ENCODE assay signal across 9 mouse cellular contexts in the genomic region with DNA sequence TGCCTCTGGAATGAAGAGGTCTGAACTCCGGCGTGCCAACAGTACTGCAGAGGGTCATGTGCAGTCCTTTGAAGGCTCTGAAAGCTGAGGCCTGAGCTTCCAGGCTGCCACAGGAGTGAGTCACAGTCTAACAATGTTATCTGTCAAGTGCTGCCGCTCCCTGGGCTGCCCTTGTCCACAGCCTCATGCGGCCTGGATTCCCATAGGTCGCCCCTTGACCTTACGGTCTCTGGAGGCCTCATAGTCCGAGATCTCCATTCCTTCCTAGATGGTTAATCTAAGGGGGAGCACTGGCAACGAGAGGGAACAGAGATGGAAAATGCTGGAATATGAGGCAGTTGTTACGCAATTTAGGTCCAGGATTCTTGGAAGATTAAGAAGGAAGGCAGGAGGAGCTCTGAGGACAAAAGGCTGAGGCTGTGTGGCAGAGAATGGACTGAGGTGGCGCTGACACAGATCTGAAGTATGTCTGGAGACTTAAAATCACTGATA. TPM values are rescaled to one million over a fixed set of nuclear protein-coding genes. Genes with fewer than 3 reads are reported as not detected.
A peak's percentile ranks its signal among the peaks of the same experiment; 100 is the strongest.
DNase-seq lines count a peak whose midpoint lies in the region; ATAC-seq and TF ChIP-seq lines count a peak whose summit lies in the region.
"Had no signal": no experiment of that assay in that cellular context is flagged by ENCODE, and none has a peak within 500 bp of the region (broad histone marks: within the 10 kb centered on the region; RNA-seq: fewer than 3 reads in every experiment).

No protein-coding gene starts in this region.

- H3K27ac ChIP-seq in testis, adult 2 months (ENCODE audit: control insufficient read depth, insufficient read depth, low read depth, low read length), result peak overlapping the region; percentile 21; the same call in 1 of the 2 replicates
- H3K27ac ChIP-seq in heart, adult 2 months, result peak overlapping the region; percentile 41
- no peak overlapping the region for H3K27ac ChIP-seq in left cerebral cortex, adult 2 months

- TF ChIP-seq CTCF in testis, adult 2 months (IDR thresholded peaks at IDR 0.05; ENCODE audit: control insufficient read depth, insufficient read depth, insufficient replicate concordance, low read depth, low read length), result no peak
- TF ChIP-seq CTCF in heart, adult 2 months (IDR thresholded peaks at IDR 0.05), result peak; percentile 34
- TF ChIP-seq CTCF in lung, adult 2 months (IDR thresholded peaks at IDR 0.05; ENCODE audit: insufficient read depth, low read length), result no peak
- no peak for TF ChIP-seq CTCF in left cerebral cortex, adult 2 months (IDR thresholded peaks at IDR 0.05)

- DNase-seq in testis, postnatal 14 days (ENCODE audit: low spot score), result no peak
- peak; percentile 58 to 66 for DNase-seq in heart, adult 2 months
- DNase-seq in lung, adult 2 months, result peak; percentile 74
- DNase-seq in cerebellum, postnatal 36 days, result no peak
- DNase-seq in frontal cortex, adult 2 months (ENCODE audit: extremely low spot score in 1 of 2, low spot score in 1 of 2), result no peak
- DNase-seq in left cerebral cortex, adult 2 months (ENCODE audit: extremely low spot score in 1 of 2, low spot score in 2 of 2), result no peak
- DNase-seq: liver, postnatal 0 days had no signal

- intact Hi-C loops in heart, adult 2 months (cut with DNase I), result no loop called here
- intact Hi-C loops in left cerebral cortex, adult 2 months (cut with DNase I), result no loop called here

- H3K36me3 ChIP-seq in testis, adult 2 months (ENCODE audit: control insufficient read depth, insufficient read depth, low read length), result no peaks in the 10 kb centered on the region
- H3K36me3 ChIP-seq in heart, adult 2 months (ENCODE audit: control insufficient read depth, insufficient read depth, low read length), result no peaks in the 10 kb centered on the region

- no peak overlapping the region for H3K9ac ChIP-seq in heart, adult 2 months (ENCODE audit: low read depth, low read length)
- H3K9ac ChIP-seq: liver, postnatal 0 days had no signal

- ATAC-seq in activated CD4-positive, CD25-positive, alpha-beta regulatory T cell, adult 4 months, result no peak
- ATAC-seq: liver, postnatal 0 days had no signal

- TF ChIP-seq EP300 in heart, adult 2 months (IDR thresholded peaks at IDR 0.05; ENCODE audit: insufficient read depth, low read depth, low read length), result 0 out of 2 replicates have a peak, but pooled peaks have one; percentile 22

- TF ChIP-seq POLR2A in testis, adult 2 months (IDR thresholded peaks at IDR 0.05; ENCODE audit: control insufficient read depth, low read depth, low read length), result no peak
- no peak for TF ChIP-seq POLR2A in heart, adult 2 months (IDR thresholded peaks at IDR 0.05; ENCODE audit: insufficient read depth, low read depth, low read length)
- TF ChIP-seq POLR2A in lung, adult 2 months (IDR thresholded peaks at IDR 0.05; ENCODE audit: borderline replicate concordance, extremely low read depth, low read depth, low read length), result no peak

- H3K4me3 ChIP-seq in testis, adult 2 months (ENCODE audit: control insufficient read depth, low read depth, low read length), result no peak overlapping the region
- H3K4me3 ChIP-seq in heart, adult 2 months, result no peak overlapping the region
- no peak overlapping the region for H3K4me3 ChIP-seq in lung, adult 2 months (replicated peaks; ENCODE audit: extremely low read depth, low read depth, low read length)
- no peak overlapping the region for H3K4me3 ChIP-seq in left cerebral cortex, adult 2 months

- no peaks in the 10 kb centered on the region; the same call in 1 of the 2 replicates for H3K4me1 ChIP-seq in testis, adult 2 months (ENCODE audit: control insufficient read depth, insufficient read depth, low read length)
- H3K4me1 ChIP-seq in heart, adult 2 months (ENCODE audit: control insufficient read depth, insufficient read depth, low read length), result peaks cover 2% of the 10 kb centered on the region
- H3K4me1 ChIP-seq in lung, adult 2 months (ENCODE audit: control insufficient read depth, insufficient read depth, low read length), result no peaks in the 10 kb centered on the region

- no peaks in the 10 kb centered on the region for H3K79me2 ChIP-seq in heart, adult 2 months (replicated peaks; ENCODE audit: control insufficient read depth, insufficient read depth, low read length)

- no peaks in the 10 kb centered on the region for H3K27me3 ChIP-seq in testis, adult 2 months (ENCODE audit: control insufficient read depth, insufficient read depth, low read length)
- H3K27me3 ChIP-seq in heart, adult 2 months (ENCODE audit: control insufficient read depth, insufficient read depth, low read length), result no peaks in the 10 kb centered on the region

- WGBS in heart, adult 2 months, result 30% methylated on average over 10 of the region's 10 CpGs
- WGBS in lung, adult 2 months, result 39% methylated on average over 10 of the region's 10 CpGs

RNA-seq across cellular contexts. Expression of gene Meioc, which starts 19.6 kb away (rescaled TPM):
- 36.1 and 38.8 TPM in 2 replicates for polyA plus RNA-seq in testis, adult 2 months (2012; rRNA removed)
- not detected for total RNA-seq in heart, adult 2 months (2021)
- polyA plus RNA-seq in heart, adult 2 months (2012; rRNA removed), result 0.09 TPM in 1 of 2 replicates, not detected in the other
- polyA plus RNA-seq in lung, adult 2 months (2012; rRNA removed), result not detected in 2 replicates
- polyA plus RNA-seq in activated CD4-positive, CD25-positive, alpha-beta regulatory T cell, adult 4 months (2017; shearing (Covaris generic)), result not detected
- 0.02 TPM in 1 of 2 replicates, not detected in the other for polyA plus RNA-seq in frontal cortex, adult 2 months (2012; rRNA removed)
- not detected for total RNA-seq in left cerebral cortex, adult 2 months (2021)
- polyA plus RNA-seq: liver, postnatal 0 days had no signal

RNA-seq across cellular contexts. Expression of gene Fzd2, which starts 39.7 kb away (rescaled TPM):
- polyA plus RNA-seq in testis, adult 2 months (2012; rRNA removed), result 1.1 and 2.0 TPM in 2 replicates
- 1 to 10 TPM; 2.6 to 2.8 TPM for total RNA-seq in heart, adult 2 months (2021)
- polyA plus RNA-seq in heart, adult 2 months (2012; rRNA removed), result 7.2 and 10.0 TPM in 2 replicates
- 45.5 and 50.9 TPM in 2 replicates for polyA plus RNA-seq in lung, adult 2 months (2012; rRNA removed)
- not detected for polyA plus RNA-seq in activated CD4-positive, CD25-positive, alpha-beta regulatory T cell, adult 4 months (2017; shearing (Covaris generic))
- polyA plus RNA-seq in frontal cortex, adult 2 months (2012; rRNA removed), result 12.1 and 13.3 TPM in 2 replicates
- 10 to 100 TPM; 10.9 to 11.7 TPM for total RNA-seq in left cerebral cortex, adult 2 months (2021)

RNA-seq across cellular contexts. Expression of gene Ccdc43, which starts 53.6 kb away (rescaled TPM):
- 6.7 and 7.4 TPM in 2 replicates for polyA plus RNA-seq in testis, adult 2 months (2012; rRNA removed)
- total RNA-seq in heart, adult 2 months (2021), result 10 to 100 TPM; 21.0 to 22.8 TPM
- 6.8 and 12.2 TPM in 2 replicates for polyA plus RNA-seq in heart, adult 2 months (2012; rRNA removed)
- 4.3 and 5.0 TPM in 2 replicates for polyA plus RNA-seq in lung, adult 2 months (2012; rRNA removed)
- polyA plus RNA-seq in activated CD4-positive, CD25-positive, alpha-beta regulatory T cell, adult 4 months (2017; shearing (Covaris generic)), result 10 to 100 TPM; 36.5 to 37.9 TPM
- 18.3 and 24.0 TPM in 2 replicates for polyA plus RNA-seq in frontal cortex, adult 2 months (2012; rRNA removed)
- total RNA-seq in left cerebral cortex, adult 2 months (2021), result 10 to 100 TPM; 24.6 to 34.5 TPM

Comparison
In these comparisons a context has a peak if more than half of its experiments do, and no peak if none do; other contexts are left out.
1. DNase-seq: peak in heart, adult 2 months (2 of 2) and lung, adult 2 months (single experiment); none in testis, postnatal 14 days (single experiment), cerebellum, postnatal 36 days (0 of 2), frontal cortex, adult 2 months (0 of 2) and left cerebral cortex, adult 2 months (0 of 2).
2. RNA of gene Meioc, which starts 19.6 kb away (polyA plus RNA-seq): 36.1 to 38.8 TPM in testis, adult 2 months; not detected in activated CD4-positive, CD25-positive, alpha-beta regulatory T cell, adult 4 months, 0.02 TPM in frontal cortex, adult 2 months, 0.09 TPM in heart, adult 2 months and not detected in lung, adult 2 months; every median in the first group is over 10 times any median in the second.